Mouse (Mus musculus) kidney, adult 11 months (tissue): ENCODE data around the gene Klhl11.

Source experiments
- DNase-seq: peaks from one replicate; pipeline ENCODE4 v3.0.0; 2022

The Klhl11 gene

GRCm38 (mm10) chr11:100465833-100466232 is 6.7 kb downstream of the Klhl11 start:
- DNase-seq: no peak

GRCm38 (mm10) chr11:100465229-100465792 is 7.2 kb downstream of the Klhl11 start:
- DNase-seq: no peak

GRCm38 (mm10) chr11:100462699-100463098 is 9.8 kb downstream of the Klhl11 start:
- DNase-seq: no peak

- no peak for DNase-seq
Observed at GRCm38 (mm10) chr11:100457711-100458110, 14.8 kb downstream of the Klhl11 start.

- no peak for DNase-seq
Observed at GRCm38 (mm10) chr11:100457247-100457646, 15.3 kb downstream of the Klhl11 start.

- peak; percentile 42 for DNase-seq
Observed at GRCm38 (mm10) chr11:100442625-100443024, 29.9 kb downstream of the Klhl11 start.

- DNase-seq: no peak
Observed at GRCm38 (mm10) chr11:100441797-100442196, 30.7 kb downstream of the Klhl11 start, which contains the start of the genes Nt5c3b and Klhl10. Gene Nt5c3b, minus strand, starts transcription at chr11:100441808. Gene Klhl10, plus strand, starts transcription at chr11:100441917.

GRCm38 (mm10) chr11:100440691-100441522 is 31.6 kb downstream of the Klhl11 start:
- peak; percentile 75 for DNase-seq

- no peak for DNase-seq
Observed at GRCm38 (mm10) chr11:100437901-100438300, 34.6 kb downstream of the Klhl11 start.

GRCm38 (mm10) chr11:100435678-100436246 is 36.8 kb downstream of the Klhl11 start:
- DNase-seq: no peak

- DNase-seq: no peak
Observed at GRCm38 (mm10) chr11:100432002-100432401, 40.5 kb downstream of the Klhl11 start.

GRCm38 (mm10) chr11:100430052-100430451 is 42.5 kb downstream of the Klhl11 start:
- no peak for DNase-seq

- DNase-seq: no peak
Observed at GRCm38 (mm10) chr11:100428612-100429199, 43.8 kb downstream of the Klhl11 start.

- no peak for DNase-seq
Observed at GRCm38 (mm10) chr11:100426820-100427219, 45.7 kb downstream of the Klhl11 start.

GRCm38 (mm10) chr11:100425851-100426250 is 46.7 kb downstream of the Klhl11 start:
- DNase-seq: peak; percentile 67

- DNase-seq: no peak
Observed at GRCm38 (mm10) chr11:100423836-100424235, 48.7 kb downstream of the Klhl11 start.

GRCm38 (mm10) chr11:100421537-100421936 is 51.0 kb downstream of the Klhl11 start:
- no peak for DNase-seq

GRCm38 (mm10) chr11:100414914-100415822 is 57.4 kb downstream of the Klhl11 start, which contains the start of gene Fkbp10:
Gene Fkbp10, plus strand, starts transcription at chr11:100415697.
- DNase-seq: no peak

- peak; percentile 75 for DNase-seq
Observed at GRCm38 (mm10) chr11:100414021-100414913, 58.3 kb downstream of the Klhl11 start, which contains the start of gene P3h4. Gene P3h4, minus strand, starts transcription at chr11:100414836.

- DNase-seq: no peak
Observed at GRCm38 (mm10) chr11:100413541-100413940, 59.0 kb downstream of the Klhl11 start.
